Mouse (Mus musculus) cerebellum, postnatal 10 days (tissue): ENCODE measurements around the gene Edrf1.
"Not testable (repeated sequence)": the region's sequence is repeated elsewhere in the genome, so short reads cannot be mapped to it uniquely, and the experiment has no call there.

Experiments
- DNase-seq, 2 experiments: peaks; one replicate each; pipeline ENCODE4 v3.0.0; 2021; ENCODE audit warnings: mixed read lengths in 2 of 2

Edrf1 gene

DNA sequence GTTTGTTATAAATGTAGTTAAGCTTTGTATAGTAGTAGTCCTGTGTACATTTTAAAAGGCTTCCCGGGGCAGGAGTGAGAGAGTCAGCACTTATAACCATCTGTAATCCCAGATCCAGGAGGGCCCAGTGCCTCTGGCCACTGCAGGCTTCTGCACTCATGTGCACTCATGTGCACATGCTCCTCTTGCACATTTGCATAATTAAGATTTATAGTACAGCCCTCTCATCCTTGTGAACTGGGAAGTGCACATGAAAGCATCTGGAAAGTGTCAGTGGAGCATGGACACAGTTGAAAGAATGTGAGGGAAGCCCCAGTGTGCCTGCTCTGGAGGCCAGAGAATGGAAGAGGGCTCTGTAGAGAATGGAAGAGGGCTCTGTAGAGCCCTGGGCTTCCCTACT lies 25.1 kb downstream of the Edrf1 start:
- no peak for DNase-seq

DNA sequence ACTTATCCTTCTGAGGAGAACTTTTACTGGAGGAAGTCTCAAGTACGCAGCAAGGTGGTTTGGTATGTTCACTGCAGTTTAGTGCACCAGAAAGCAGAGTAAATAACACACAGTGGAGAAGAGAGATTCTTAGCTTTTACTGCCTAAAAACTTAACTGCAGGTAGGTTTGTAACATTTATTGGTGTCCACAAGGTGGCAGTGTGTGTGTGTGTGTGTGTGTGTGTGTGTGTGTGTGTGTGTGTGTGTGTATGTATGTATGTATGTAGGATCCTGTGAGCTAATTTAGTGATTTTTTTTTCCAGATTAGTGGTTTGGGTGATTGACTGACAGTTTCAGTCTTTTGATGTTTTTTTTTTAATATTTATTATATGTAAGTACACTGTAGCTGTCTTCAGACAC lies 31.7 kb downstream of the Edrf1 start:
- DNase-seq: peak; percentile 45 to 59

DNA sequence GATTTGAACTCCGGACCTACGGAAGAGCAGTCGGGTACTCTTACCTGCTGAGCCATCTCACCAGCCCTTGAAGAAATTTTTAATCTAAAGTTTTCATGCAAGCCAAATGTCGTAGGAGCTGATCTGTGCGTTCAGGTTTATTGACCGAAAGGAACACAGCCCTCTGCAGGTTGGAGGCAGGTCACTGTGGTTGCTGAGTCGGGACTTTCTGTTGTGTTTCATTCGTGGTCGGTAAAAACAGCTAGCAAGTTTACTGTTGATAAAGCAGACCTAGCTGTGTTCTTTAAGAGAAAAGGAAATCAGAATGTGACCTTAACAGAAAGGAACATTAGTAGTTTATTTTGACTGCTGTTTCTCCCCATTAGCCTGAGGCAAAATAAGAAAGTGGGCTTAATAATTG lies 32.6 kb downstream of the Edrf1 start:
- DNase-seq: no peak

DNA sequence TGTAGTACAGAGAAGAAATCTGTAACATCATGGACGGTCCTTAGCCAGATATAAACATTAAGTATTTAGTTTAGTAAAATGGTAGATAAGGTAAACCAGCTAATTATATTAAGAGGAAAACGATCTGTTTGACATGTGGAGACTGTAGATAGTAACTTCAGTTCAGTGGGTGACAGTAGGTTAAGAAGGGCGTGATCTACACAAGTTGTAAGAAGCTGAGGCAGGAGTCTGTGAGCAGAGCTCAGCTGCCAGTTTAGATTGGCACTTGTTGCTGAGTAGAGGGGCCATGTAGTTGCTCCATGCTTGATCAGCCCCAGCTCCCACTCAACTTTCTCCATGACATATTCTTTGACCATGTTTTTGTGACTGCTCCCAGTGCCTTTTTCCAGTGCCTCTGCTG lies 33.5 kb downstream of the Edrf1 start:
- no peak for DNase-seq

DNA sequence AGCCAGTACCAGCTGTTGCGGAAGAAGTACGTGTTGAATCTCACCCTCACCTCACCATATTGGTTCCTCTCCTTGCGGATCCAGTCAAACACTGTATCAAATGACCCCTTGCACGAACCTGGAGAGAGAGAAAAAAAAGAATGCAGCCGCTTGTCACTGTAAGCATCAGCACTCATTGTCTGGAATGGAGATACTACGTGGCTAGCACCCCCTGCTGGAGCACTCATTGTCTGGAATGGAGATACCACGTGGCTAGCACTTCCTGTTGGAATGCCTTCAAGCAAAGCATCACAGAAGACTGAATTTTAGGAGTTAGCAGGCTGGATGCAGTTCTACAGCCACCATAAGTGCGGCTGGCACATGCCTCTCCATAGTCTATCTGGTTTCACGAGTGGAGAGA lies 38.7 kb downstream of the Edrf1 start:
- no peak for DNase-seq

DNA sequence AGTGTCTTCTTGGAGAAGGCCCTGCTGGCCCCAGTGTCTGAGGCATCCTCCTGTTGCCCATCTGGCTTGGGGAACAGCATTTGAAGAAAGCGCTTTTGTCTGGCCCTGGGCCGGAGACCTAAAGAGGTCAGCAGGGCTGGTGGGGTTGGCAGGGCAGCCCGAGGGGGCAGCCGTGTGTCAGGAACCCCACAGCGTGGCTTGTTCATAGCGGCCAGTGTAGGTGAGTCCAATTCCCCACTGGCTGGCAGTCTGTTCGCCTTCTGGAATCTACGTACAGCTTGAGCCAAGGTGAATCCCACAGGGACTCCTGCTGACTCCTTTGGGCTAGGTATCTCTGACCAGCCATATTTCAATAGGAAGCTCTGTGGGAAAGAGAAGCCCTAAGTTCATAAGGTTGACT lies 41.4 kb downstream of the Edrf1 start:
- DNase-seq: peak; percentile 67 to 79

DNA sequence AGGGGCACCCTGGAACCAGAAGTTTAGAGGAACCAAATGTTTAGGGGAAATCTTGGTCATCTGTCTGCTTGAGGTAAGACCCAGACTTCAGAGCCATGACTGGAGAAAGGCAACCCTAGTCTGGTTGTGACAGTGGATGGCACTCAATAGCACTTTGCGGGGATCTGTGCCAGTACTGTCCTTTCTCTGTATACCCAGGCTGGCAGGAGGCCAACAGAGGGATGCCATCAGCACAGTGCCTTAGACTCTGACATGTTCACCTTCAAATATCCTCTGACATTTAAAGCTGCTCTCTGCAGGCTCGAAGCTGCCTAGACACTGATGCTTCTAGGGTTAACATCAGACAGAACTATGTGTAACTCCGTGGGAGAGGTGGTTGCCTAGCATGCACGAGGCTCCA lies 42.1 kb downstream of the Edrf1 start:
- peak; percentile 78 for DNase-seq

DNA sequence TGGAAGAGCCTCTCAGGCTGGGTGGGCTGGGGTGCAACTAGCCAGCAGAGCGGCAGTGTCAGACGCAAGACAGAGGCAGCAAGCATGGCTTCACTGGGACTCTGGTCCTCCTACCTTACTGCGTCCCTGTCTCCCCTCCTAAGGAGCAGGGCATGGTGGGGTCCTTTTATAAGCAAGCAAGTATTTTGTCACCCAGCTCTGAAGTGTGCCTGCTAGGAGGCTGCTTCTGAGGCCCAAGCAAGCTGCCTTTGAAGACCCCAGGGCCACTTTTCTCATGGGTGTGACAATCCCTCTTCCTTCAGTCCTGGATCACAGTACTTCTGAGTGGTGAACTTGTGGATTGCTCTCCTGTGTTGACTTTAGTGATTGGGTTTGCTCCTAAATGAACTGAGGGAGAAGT lies 42.6 kb downstream of the Edrf1 start, which contains the start of gene Mmp21:
Gene Mmp21, minus strand, starts transcription at position 101 of the 400 bp plus-strand sequence.
- DNase-seq: no peak

DNA sequence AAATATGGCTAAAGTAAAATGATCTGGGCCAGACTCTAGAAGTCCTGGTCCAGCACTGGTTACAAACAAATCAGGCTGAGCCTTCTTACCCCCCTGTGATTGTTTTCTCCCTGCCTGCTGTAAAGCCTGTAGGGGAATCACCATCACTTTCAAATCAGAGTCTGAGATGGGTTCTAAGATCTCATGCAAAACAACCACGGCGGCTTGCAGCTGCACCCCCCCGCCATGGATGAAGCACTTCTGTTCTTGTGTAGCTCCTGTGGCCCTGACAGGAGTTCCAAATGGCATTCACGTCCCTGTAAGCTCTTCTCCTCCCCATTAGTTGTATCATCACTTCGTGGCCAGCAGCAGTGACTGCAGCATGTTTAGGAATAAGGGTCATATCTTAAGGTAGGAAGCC lies 46.3 kb downstream of the Edrf1 start:
- DNase-seq: no peak

DNA sequence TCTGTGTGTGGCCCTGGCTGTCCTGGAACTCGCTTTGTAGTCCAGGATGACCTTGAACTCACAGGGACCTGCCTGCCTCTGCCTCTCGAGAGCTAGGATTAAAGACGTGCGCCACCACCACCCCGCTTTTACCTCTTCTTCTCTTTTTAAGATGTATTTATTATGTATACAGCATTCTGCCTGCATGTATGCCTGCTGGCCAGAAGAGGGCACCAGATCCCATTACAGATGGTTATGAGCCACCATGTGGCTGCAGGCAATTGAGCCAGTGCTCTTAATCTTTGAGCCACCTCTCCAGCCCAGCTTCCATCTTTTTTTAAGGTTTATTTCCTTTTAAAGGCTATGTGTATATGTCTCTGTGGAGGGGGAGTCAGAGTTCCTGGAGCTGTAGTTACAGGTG lies 46.8 kb downstream of the Edrf1 start:
- DNase-seq: no peak

DNA sequence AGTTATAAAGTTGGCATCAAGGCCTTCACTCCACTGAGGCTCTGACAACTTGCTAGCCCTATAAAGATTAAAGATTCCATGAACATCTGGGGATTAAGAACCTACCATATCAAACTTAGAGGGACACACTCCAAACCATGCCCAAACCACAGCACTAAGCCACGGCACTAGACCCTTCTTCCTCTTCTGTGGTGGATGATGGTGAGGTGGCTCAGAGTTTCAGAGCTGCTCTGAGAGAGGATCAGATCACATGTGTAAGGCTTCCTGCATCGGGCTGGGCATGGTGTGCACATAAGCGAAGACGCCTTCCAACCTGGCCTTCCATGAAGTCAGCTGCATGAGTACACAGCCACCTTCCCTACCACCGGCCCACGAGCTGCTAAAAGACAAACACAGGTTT lies 47.4 kb downstream of the Edrf1 start:
- DNase-seq: no peak

DNA sequence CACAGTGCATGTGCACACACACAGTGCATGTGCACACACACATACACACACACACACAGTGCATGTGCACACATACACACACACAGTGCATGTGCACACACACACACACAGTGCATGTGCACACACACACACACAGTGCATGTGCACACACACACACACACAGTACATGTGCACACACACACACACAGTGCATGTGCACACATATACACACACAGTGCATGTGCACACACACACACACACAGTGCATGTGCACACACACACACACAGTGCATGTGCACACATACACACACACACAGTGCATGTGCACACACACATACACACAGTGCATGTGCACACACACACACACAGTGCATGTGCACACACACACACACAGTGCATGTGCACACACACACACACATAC lies 48.3 kb downstream of the Edrf1 start:
- not testable (repeated sequence) for DNase-seq

DNA sequence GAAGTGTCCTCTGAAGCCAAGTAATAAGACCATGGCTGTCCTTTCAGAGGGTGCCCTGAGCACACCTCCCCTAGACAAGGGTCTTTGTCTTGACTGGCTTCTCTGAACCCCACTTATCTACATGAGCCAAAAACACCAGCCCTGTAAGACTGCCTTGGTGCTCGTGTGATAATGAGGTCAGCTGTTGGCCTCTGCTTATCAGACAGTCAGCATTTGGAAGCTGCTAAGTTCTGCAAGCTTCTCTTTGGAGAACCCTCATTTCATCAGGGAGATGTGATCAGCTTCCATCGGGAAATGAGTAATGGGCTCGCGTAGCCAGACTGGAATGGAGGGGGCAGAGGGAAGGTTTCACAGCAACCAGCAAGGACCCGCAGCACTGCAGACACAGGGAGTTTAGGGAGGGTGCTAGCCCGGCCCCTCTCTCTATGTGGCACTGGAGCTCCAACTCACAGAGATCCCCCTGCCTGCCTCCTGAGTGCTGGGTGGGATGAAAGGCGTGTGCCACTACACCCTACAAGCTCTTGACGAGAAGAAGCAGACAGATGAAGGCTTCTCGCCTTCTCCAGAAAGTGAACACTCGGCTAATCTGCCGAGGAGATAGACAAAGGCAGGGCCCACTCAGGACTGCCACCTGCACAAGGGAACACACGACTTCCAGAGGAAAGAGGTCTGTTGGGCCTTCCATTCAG lies 60.8 kb downstream of the Edrf1 start:
- DNase-seq: no peak

DNA sequence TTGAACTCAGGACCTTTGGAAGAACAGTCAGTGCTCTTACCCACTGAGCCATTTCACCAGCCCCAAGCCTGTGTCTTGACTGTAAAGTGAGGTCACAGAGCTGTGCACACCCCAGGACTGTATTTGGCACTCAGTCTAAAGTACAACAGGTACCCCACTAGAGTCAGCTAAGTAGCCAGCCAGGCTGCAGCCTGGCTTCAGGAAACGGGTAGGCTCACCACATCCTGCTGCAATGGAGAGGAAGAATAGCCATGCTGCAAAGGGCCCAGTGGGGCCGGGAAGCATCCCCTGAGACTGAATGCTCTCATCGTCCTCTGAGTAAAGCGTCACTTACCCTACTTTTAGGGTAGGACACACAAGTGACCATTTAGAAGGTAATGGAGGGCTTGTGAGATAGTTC lies 62.5 kb downstream of the Edrf1 start:
- no peak for DNase-seq

DNA sequence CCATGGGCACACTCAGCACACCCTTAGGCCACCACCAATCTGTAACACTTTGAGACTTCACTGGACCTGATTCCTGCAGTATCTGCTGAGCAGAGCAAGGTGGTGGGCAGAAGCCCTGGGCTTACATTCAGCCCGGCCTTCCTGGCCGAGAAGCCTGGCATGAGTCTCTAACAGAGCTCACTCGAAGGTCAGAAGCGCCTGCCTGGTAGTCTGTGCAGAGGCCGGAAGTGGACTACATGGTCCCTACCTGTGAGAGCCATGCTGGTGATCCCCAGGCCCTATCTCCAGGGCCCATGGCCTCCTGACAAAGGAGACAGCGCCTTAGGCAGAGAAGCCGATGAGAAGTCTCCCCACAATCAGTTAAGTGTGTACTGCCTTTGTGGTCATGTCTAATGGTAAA lies 64.0 kb downstream of the Edrf1 start:
- no peak for DNase-seq

DNA sequence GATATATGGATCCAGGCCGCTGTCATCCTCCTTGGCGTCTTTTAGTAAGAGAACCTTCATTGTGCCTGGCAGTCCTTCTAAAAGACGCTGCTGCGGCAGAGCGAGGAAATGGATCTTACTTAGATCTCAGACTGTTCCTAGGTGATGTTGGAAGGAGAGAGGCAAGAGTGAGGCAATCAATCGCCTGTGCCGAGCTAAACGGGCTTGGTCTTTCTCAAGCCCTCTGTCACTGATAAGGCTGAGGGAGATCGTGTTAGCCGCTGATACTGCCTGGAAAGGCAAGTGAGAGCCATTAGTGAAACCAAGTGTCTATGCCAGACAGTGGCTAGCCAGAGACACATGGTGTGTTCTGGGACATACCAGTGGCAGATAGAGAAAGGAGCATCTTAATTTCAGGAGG lies 65.0 kb downstream of the Edrf1 start:
- DNase-seq: no peak

DNA sequence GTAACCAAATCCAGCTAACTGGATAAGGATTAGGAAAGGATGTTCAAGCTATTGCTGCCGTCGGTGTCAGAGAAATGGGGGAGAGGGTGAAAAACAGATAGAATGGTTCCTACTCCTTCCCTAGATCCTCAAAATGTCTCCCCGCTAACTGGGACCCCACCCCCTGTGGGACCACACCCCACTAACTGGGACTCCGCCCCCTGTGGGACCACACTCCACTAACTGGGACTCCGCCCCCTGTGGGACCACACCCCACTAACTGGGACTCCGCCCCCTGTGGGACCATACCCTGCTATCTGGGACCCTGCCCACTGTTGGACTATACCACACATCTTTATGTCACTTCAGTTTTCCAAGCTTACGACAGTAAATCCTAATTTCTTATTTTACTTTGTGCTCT lies 66.6 kb downstream of the Edrf1 start:
- no peak for DNase-seq

DNA sequence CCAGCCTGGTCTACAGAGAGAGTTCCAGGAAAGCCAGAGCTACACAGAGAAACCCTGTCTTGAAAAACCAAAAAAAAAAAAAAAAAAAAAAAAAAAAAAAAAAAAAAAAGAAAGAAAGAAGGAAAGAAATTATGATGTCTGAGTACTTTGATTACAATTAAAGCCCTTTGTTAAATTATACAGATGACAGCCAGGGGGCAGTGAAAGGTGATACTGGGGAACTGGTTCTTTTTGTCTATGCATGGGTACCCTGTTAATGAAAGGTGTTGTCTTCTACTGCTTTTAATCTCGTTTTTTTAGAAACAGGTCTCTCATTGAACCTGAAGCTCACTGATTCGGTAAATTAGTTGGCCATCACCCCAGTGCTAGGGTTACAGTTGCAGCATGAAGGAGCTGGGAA lies 70.0 kb downstream of the Edrf1 start:
- peak; percentile 63 to 73 for DNase-seq

DNA sequence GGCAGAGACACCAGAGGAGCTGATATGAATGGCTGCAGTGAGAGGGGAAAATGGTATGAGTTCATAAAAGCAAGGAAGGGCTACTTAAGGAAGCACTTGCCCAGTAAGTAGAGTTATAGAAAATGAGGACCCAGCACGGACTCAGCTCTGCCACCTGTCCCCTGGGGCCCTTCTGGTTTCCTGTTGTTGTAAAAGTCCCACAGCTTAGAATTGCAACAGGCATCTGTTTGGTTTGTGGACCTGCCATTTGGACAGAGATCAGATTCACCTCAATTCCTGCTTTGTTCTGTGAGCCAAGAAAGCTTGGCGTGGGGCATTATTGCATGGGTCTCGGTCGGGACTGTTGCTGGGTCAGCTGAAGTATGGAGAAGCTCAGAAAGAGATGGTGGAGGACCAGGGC lies 78.0 kb downstream of the Edrf1 start:
- DNase-seq: no peak

DNA sequence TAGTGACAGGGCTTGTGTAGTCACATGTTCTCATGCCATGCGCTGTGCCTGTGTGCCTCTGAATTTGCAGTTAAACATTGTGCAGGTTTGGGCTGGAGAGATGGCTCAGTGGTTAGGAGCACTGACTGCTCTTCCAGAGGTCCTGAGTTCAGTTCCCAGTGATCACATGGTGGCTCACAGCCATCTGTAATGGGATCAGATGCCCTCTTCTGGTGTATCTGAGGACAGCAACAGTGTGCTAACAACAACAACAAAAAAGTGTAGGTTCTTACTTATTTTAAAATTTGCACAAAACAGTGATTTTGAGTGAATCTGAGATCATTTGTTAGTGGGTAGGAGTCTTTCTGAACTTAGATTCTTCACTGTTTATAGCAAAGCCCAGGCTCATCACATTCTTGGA lies 81.2 kb downstream of the Edrf1 start:
- no peak for DNase-seq

DNA sequence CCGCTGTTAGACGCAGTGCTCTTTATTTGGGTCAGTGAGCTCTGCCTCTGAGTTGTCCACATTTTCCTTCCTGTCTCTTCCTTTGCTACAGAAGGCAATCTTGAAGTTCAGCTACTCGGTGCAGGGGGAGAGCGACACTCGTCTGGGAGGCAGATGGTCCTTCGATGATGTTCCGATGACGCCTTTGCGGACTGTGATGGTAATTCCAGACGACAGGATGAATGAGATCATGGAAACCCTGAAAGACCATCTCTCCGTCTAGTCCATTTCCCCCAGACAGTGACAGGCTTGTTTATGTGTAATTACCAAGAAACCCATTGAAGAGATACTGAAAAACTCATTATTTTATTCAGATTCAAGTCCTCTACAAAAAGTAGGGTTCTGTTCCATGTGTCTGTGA lies 83.3 kb downstream of the Edrf1 start:
- no peak for DNase-seq
